Mouse (Mus musculus) 3134 (cell line): ENCODE measurements around the gene Lrsam1.
"Not testable (repeated sequence)": the region's sequence is repeated elsewhere in the genome, so short reads cannot be mapped to it uniquely, and the experiment has no call there.

Source experiments
- DNase-seq: peaks from one replicate; pipeline ENCODE4 v3.0.0-alpha.2; 2011; ENCODE audit warnings: low spot score; ENCODE audit not compliant: insufficient read length; ENCODE audit errors: extremely low read depth

Gene Lrsam1

DNA sequence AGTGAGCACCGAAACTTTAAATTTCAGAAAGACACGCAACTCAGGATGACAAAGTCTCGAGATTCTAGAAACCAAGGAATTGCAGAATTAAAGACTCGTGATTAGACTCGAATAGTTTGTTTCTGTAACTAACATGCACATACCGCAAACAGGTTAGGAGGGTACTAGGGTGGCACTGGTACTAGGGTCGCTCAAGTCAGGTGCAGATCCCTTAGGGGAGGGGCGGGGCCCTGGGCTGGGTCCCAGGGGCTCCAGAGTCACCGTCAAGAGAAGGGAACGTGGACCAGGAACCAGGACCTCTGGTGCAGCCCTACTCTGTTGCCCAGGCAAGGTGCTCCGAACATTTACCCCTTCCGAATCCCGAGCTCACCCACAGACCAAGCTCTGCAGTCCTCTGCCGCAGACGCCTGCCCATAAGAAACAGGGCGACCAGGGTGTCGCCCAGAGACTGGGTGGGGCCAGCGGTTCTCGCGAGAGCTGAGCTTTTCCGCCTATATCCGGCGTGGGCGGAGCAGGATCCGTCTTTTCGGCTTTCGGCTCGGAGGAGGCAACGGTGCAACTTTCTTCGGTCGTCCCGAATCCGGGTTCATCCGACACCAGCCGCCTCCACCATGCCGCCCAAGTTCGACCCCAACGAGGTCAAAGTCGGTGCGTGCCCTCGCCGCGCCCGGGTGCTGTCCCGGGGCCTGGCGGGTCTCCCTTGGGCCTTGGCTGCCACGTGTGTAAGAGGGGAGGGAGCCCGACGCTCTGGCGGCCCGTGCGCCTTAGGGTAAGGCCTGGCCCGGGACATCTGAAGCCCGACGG is at the start of gene Lrsam1, which contains the start of gene Rpl12:
Gene Lrsam1, minus strand, starts transcription at position 423 of the 804 bp plus-strand sequence.
Gene Rpl12, plus strand, starts transcription at position 368 of the 804 bp plus-strand sequence.
- DNase-seq, result peak; percentile 91

DNA sequence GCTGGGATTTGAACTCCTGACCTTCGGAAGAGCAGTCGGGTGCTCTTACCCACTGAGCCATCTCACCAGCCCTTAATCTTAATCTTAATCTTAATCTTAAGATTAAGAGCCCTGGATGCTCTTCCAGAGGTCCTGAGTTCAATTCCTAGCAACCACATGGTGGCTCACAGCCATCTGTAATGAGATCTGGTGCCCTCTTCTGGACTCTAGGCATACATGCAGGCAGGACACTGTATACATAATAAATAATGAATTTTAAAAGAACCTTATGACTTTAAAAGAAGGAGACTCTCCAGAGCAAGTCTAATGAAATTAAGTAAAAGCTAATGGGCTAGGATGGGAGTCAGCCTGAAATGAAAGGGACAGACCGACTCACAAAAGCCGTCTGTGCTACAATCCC is 47.6 kb upstream of the Lrsam1 start:
- DNase-seq, result not testable (repeated sequence)

DNA sequence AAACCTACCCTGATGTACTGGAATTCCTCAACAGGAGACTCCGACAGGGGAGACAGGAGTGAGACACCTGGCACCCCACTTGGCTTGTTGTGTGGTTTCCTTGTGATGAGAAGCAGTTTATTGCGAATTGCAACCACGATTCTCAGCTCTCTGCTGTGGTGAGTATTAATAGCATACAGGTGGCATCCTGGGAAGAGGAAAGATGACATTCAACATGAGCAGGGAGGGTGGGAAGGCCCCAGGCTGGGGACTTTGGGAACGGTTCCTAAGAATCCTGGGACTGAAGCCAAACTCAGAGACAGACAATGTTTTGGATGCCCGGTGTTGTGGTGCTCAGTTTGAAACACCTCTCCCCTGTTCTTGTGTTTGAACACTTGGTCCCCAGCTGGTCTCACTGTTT is 43.6 kb upstream of the Lrsam1 start:
- DNase-seq, result no peak

DNA sequence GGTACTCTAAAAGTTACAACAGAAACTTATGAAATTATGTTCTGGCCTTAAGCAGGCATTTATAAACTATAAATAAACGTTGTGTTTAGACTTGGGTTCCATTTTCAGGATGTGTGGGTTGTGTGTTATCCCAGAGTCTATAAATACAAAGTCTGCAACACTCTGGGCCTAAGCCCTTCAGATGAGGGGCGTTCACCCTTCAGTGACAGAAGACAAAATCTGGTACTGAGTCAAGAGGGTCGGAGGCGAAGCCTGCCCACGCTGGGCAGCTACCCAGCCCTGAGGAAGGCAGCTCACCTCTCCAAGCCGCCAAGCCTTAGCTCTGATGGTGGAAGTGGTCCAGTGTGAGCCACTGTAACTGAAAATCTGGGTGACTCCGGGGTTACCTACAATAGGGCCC is 40.7 kb upstream of the Lrsam1 start:
- no peak for DNase-seq

DNA sequence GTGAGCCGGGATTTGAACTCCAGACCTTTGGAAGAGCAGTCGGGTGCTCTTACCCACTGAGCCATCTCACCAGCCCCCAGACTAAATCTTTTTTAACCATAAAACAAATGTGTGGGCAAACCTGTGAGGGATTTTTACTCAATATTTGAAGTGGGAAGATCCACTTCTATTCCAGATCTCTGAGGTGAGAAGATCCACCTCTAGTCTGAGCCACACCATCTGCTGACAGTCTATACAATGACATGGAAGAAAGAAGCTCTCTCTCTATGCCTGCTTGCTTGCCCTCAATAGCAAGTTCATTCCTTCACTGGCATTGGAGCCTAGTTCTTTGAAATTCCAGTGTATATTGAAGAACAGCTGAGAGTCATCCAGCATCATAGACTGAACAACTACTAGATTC is 38.3 kb upstream of the Lrsam1 start:
- no peak for DNase-seq

DNA sequence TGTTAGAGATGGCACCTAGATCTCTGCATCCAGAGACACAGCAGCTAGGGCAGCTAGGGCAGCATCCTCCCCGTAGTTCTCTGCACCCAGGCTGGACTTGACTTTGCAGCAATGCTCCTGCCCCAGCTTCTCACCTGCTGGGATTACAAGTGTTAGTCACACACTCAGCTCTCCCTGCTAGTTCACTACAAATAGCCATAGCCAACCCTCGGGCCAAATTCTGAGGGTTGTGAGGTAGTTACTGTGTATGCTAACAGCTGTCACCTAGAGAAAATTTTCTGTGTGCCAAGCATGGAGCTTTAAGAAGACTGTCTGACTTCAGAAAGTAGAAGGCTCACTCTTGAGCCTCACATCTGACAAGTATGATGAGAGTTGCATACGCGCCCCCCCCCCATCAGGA is 36.4 kb upstream of the Lrsam1 start:
- DNase-seq, result no peak

DNA sequence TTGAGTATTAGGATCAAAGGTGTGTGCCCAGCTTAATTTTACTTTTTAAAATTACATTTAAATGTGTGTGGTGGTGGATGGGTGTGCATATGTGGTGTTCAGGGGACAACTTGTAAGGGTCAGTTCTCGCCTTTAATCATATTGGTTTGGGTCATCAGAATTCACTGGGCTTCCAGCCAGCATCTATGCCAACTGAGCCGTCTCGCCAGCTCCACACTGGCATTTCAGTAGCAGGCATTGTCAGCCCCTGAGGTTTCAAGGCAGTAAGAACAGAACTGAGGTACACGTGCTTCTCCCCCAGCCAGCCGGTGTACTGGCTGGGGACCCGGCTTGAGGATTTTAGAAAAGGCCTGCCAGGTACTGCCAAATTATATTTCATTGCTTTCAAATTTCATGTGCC is 35.7 kb upstream of the Lrsam1 start:
- DNase-seq, result no peak

DNA sequence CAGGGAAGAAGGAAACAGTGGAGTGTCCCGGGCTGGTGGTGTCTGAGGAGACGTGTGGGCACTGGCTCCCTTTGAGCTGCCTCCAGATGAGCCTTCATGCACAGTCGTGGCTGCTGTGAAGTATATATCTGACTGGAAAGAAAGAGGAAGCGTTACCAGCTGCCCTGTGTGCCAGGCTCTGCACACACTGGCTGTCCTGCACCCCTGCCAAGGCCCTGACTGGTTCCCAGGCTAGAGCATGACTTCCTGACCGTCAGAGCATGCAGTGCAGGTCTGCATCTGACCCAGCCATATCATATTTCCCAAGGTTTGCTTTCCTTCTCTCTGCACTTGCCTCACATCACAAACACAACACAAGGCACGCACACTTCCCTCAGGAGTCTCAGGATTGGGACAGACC is 30.7 kb upstream of the Lrsam1 start:
- DNase-seq, result no peak

DNA sequence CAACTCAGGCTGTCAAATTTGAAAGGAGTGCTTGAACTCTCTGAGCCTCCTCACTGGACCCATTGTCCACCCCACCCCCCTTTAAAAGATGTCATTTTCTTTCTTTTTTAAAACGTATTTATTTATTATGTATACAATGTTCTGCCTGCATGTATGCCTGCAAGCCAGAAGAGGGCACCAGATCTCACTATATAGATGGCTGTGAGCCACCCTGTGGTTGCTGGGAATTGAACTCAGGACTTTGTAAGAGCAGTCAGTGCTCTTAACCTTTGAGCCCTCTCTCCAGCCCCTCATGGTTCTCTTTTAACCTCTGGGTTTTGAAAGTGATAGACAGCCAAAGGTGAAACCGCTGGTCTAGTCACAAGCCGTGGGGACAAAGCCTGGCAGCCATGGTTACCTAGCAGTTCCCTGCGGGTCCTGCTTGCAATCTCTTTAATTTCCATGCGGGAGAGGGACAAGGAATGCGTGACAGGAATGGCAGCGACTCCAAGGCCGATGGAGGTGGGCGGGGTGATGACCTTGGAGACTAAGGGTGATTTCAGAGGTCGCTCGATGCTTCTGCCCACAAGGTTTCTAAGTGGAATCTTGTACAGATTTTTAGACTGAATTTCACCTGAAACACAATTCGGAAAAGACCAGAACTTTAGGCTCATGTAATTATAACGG is 28.9 kb upstream of the Lrsam1 start:
- no peak for DNase-seq

DNA sequence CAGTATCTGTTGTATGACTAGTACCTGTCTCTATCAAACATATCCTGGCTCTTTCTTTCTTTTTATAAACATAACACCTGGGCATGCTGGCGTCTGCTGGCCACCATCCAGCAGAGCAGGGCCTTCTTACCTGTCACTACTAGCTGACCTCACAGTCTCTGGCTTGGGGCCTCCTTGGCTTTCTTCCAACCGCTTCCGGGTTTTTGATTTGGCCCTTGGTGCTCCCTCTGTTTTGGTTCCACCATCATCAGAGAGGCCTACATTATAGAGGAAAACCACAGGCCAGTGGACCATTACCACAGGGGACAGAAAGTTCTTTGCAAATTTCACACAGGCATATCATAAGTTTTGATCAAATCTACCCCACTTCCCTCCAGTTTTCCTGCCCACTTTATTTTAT is 28.0 kb upstream of the Lrsam1 start:
- DNase-seq, result no peak

DNA sequence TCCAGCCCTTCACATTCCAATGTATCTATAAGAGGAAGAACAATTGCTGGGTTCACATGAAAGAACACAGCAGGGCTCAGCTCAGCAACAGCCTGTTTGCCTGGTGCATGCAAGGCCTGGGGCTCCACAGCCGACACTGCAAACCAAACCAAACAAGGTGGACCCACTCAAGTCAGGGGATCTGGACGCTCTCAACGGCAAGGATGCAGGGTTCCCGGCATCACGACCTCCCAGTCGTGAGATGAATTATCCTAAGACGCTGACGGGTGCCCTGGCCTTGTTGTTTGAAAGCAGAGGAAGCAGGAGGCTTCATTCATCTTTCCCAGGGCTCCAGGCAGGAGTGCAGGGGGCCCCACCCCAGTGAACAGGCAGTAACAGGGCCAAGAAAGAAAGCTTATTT is 24.4 kb upstream of the Lrsam1 start:
- no peak for DNase-seq

DNA sequence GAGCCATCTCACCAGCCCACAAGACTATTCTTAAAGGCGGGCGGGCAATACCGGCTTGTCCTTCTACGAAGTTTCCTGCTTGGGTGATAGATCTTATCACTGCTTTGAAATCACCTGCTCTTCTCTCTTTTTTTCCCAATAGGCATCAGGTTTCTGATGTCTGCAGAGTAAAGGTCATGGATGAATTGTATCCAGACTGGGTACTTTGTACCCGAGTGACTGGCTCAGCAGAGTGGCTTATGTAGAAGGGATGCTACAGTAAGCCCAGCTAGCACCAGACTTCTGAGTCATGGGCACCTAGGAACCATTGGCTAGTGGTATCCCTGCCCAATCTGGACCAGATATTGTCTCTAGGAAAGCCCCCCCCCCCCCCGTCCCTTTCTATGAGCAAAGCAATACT is 22.2 kb upstream of the Lrsam1 start:
- no peak for DNase-seq

DNA sequence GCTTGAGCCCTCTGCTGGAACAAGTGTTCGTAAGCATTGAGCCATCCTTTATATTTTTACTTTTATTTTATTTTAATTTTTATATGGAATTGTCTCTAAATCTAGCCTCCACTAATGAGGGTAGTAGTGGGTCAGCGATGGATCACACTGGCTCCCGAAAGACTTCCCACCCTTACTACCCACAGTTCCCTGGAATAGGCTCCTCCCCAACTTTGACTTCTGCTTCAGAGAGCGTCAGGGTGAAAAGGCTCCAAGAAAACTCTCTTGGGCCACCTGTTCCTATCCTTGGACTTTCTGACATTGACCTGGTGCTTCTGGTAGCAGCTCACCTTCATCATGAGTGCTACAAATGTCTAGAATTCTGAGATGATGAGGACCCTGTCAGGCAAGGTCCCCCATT is 21.3 kb upstream of the Lrsam1 start:
- DNase-seq, result no peak

DNA sequence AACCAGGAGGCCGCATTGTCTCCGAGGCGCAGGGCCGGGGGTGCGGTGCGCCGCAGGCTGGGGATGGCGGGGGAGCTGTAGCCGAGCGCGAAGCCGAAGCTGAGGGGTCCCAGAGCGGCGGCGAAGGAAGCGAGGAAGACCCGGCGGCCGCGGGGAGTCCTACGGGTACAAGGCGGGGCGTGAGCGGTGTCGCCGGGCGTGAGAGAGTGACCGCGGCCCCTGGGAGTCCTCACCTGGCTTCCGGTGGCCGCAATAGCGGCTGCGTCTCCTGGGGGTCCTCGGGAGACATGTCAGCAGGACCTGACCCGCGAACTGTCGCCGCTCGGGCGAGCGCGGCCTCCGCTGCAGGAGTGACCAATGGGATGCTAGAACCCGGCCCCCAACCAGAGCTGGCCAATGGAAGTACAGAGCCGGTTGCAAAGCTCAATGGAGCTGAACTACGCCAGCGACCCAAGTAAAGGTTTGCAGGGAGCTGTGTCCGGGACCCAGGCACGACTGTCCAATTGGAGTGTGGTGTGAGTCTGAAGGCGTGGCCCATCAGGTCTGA is 20.4 kb upstream of the Lrsam1 start, which contains the start of gene Slc2a8:
Gene Slc2a8, minus strand, starts transcription at position 359 of the 547 bp plus-strand sequence.
- peak; percentile 85 for DNase-seq

DNA sequence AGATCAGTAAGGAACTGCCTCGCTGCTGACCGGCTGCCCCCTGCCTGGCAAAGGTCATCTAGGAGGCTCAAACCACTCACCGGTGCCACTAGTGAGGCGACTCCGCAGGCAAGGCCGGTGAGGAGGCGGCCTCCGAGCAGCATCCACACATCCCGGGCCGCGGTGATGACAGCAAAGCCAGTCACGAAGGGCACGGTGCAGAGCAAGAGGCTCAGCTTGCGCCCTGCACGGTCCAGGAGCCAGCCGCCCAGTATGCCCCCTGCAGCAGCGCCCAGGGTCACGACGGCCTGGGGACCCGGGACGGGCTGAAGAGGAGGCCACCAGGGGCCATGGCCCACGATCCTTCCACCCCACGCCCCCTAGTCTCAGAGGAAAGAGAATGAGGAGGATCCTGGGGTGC is 19.9 kb upstream of the Lrsam1 start:
- DNase-seq, result peak; percentile 42

DNA sequence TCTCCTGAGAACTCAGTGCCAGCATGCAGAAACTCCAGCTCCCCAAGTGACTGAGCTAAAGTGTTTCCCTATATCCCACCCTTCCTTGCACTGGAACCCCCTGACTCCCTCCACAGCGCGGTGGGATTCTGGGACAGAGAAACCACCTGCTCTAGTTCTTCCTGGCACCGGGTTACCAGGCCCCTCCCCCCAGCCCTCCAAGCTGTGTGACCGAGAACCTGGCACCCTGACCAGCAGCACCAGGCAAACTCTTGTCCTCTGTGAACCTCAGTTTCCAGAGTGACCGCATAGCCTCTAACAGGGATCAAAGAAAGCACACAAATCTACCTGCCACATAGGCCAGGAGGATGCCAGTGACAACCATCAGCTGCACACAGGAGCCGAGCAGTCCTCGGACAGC is 18.3 kb upstream of the Lrsam1 start:
- DNase-seq, result no peak

DNA sequence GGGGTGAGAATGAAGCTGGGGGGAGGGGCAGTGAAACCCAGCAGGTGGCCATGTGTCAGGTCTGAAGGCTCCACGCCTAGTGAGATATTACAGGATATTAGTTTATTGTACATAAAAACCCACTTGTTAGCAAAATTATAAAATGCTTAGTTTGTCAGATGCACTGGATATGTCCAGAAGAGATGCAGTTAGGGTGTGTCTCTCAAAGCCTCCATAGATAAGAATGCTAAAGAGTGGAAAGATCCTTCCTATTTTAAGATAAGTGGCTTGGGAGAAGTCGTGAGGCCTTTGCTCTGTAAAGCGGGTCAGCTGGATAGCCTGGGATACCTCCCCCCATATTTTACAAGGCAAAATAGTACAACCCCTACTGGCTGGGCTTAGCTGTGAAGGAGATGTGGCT is 17.3 kb upstream of the Lrsam1 start:
- no peak for DNase-seq

DNA sequence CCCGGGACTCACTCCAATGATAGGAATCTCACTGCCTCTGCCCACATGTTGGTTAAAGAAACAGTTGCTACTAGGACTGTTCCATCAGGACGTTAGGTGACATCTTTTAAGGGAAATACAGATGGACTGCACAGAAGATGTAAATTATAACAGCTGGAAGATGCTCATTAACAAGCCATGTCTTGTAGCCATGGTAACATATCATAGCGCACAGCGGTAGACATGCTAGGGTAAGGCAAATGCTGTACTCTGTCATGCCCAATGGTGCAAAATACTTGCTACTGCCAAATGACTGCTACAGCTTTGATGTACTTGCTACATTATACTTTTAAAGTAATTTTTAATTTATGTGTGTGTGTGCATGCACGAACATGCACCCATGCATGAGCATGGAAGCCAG is 15.7 kb upstream of the Lrsam1 start:
- DNase-seq, result no peak

DNA sequence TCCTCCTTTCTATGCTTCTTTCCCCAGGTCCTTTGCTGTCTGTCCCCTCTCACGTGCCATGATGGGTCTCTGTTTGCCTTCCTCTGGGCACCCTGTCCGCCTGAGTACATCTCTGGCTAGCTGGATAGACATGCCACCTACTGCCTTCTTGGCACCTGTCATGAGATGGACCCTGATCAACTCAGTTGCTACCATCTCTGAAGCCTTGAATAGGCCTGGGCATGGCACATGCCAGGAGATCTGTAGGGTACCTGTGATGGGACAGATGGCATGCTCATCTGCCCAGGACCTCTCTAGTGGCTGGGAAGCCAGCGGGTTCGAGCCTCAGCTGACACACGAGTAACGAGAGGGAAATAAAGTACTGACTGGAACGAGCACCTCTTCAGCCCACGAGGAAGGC is 12.8 kb upstream of the Lrsam1 start:
- DNase-seq, result no peak

DNA sequence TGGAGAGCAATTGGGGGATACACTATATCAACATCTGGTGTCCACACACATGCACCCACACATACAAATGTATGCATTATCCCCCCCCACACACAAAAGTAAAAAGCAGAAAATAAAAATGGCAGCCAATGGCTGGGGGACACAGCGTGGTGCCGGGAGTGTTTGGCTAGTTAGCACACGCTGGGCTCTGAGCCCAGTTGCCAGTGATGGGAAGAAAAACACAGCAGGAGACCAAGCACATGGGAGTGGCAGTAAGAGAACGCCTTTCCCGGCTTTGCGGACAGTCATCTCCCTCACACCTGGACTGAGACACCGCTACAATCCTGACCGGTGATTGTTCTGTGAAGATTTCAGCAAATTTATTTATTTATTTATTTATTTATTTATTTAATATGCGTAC is 9.8 kb upstream of the Lrsam1 start:
- DNase-seq, result no peak

DNA sequence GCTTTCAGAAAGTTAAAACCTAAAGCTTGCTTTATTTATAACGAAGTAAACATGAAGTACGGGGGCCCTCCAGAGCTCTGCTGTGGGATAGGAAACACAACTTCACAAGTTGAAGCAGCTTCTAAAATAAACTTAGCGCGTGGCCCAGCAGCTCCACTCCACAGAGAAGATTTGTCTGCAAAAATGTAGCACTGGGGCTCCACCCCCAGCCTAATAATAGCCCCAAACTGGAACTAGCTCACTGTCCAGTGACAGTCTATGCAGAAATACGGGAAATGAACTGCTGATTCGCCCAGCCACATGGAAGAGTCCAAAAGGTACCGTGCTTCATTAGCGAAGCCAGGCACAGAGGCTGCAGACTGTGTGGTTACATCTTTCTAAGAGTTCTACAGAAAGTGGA is 7.9 kb upstream of the Lrsam1 start:
- no peak for DNase-seq

DNA sequence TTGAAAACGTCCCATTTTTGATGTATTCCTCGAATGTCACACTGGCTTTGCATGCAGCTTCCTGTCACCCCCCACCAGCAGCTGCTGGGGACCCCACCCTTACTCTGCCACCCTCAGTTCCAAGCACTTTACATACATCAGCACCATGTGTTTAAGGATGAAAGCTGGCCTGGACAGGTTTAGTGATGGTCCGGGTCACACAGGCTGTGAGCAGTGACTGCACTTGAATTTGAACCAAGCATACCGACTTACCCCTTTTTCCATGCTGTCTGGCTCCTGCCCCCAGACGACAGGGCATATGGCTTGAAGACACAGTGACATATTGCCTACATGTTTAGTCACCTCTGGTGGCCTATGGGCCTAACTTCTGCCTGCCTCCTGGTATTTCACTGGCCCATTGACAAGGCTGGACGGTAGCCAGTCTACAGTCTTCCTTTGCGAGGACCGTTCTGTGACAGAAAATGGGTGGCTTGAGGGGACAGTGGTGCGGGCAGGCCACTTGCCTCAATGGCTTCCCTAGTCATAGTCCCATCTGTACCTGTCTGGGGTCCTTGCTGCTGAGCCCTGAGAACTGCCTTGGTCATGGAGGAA is 6.7 kb upstream of the Lrsam1 start:
- no peak for DNase-seq
